Mouse (Mus musculus) embryonic facial prominence, embryonic 14.5 days (tissue): ENCODE results near the gene Pde3b. TPM values are rescaled to one million over a fixed set of nuclear protein-coding genes. Genes with fewer than 3 reads are reported as not detected.

ENCODE experiments used
- ATAC-seq: fragments of 200-750 bp; cut with Nextera tagmentation; 2 replicates; pipeline ENCODE4 v1.8.0; 2017; ENCODE audit warnings: low read depth, moderate number of reproducible peaks, moderate TSS enrichment
- DNase-seq: peaks from one replicate; pipeline ENCODE4 v3.0.0-alpha.2; 2015; ENCODE audit warnings: low spot score
- H3K27ac ChIP-seq: fragments of 300-500 bp; sonication (generic); replicated peaks from 2 replicates; pipeline ENCODE4 v1.5.1; 2014; ENCODE audit warnings: low read depth, mild to moderate bottlenecking, low read length, moderate library complexity
- H3K27me3 ChIP-seq: fragments of 300-500 bp; sonication (generic); replicated peaks from 2 replicates; pipeline ENCODE4 v1.6.1; 2014; ENCODE audit warnings: low read length; ENCODE audit not compliant: control insufficient read depth, insufficient read depth
- H3K36me3 ChIP-seq: fragments of 300-500 bp; sonication (generic); 2 replicates; pipeline ENCODE4 v1.6.1; 2014; ENCODE audit warnings: low read length, mixed read lengths; ENCODE audit not compliant: control insufficient read depth, insufficient read depth
- H3K4me1 ChIP-seq: fragments of 300-500 bp; sonication (generic); 2 replicates; pipeline ENCODE4 v1.6.1; 2014; ENCODE audit warnings: antibody characterized with exemption, low read length; ENCODE audit not compliant: control insufficient read depth, insufficient read depth
- H3K4me2 ChIP-seq: fragments of 300-500 bp; sonication (generic); 2 replicates; pipeline ENCODE4 v1.6.1; 2014; ENCODE audit warnings: low read depth, mild to moderate bottlenecking, low read length, moderate library complexity, mixed read lengths
- H3K4me3 ChIP-seq: fragments of 300-500 bp; sonication (generic); 2 replicates; pipeline ENCODE4 v1.5.1; 2014; ENCODE audit warnings: low read depth, mild to moderate bottlenecking, low read length
- H3K9ac ChIP-seq: fragments of 300-500 bp; sonication (generic); 2 replicates; pipeline ENCODE4 v1.6.1; 2014; ENCODE audit warnings: low read depth, mild to moderate bottlenecking, low read length, moderate library complexity, mixed read lengths
- H3K9me3 ChIP-seq: fragments of 300-500 bp; sonication (generic); 2 replicates; pipeline ENCODE4 v1.6.1; 2016; ENCODE audit warnings: low read length; ENCODE audit not compliant: control insufficient read depth
- WGBS: fragments of 180-500 bp; shearing (Covaris S2); extraction: QIAGEN DNeasy Blood & Tissue Kit; methylation state at CpG from one replicate; pipeline ENCODE4 v1.1.7; 2014; 5-methylcytosine and 5-hydroxymethylcytosine counted together
- polyA plus RNA-seq: library from polyadenylated mRNA; unstranded; fragments of >200 nt; fragmentation: Nextera tagmentation; extraction: Ambion mirVana; gene quantifications from 2 replicates; pipeline ENCODE4 v1.2.1, GENCODE M21; 2014

The Pde3b gene
- polyA plus RNA-seq, 1 experiment from 2014 or later = 7.2 TPM

GRCm38 (mm10) chr7:114466358-114466757 lies 51.3 kb downstream of the Pde3b start:
- 79% methylated on average over 3 of the region's 3 CpGs for WGBS
- no peaks in the 10 kb centered on the region for H3K4me1 ChIP-seq
- no peak for ATAC-seq

GRCm38 (mm10) chr7:114472471-114472870 lies 57.4 kb downstream of the Pde3b start:
- no peaks in the 10 kb centered on the region for H3K36me3 ChIP-seq
- no peak overlapping the region for H3K4me3 ChIP-seq
- H3K4me2 ChIP-seq = no peak overlapping the region
- H3K9ac ChIP-seq = no peak overlapping the region
- H3K27me3 ChIP-seq = no peaks in the 10 kb centered on the region
- H3K9me3 ChIP-seq = no peaks in the 10 kb centered on the region
- WGBS = 73% methylated on average over 2 of the region's 2 CpGs
- DNase-seq (no peak), ATAC-seq (no peak)
- no peaks in the 10 kb centered on the region for H3K4me1 ChIP-seq
- no peak overlapping the region for H3K27ac ChIP-seq

More at GRCm38 (mm10) chr7:114466358-114466757, 51.3 kb downstream of the Pde3b start:
- Histone ChIP-seq H3K36me3 (no peaks in the 10 kb centered on the region), H3K27ac (no peak overlapping the region), H3K27me3 (no peaks in the 10 kb centered on the region), H3K9ac (no peak overlapping the region), H3K4me3 (no peak overlapping the region), H3K9me3 (no peaks in the 10 kb centered on the region), H3K4me2 (no peak overlapping the region)
- no peak for DNase-seq

DNA sequence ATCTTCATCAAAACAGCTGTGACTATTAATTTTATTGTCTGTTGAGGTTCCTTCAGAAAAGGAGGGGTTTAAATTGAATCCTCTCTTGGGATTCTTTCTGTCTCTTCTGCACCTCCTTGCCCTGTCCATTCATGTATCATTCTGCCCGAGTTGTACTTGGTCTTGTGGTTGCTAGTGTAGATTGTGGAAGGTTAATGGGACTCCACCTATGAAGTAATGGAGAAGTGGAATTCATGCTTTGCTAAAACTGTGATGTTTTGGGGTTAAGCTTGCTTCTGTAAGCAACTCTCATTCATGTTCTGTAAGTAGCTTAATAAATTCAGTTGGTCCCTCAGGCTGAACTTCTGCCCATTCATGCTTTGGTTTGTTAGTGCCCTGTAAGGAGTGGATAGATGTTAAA lies 59.8 kb downstream of the Pde3b start:
- Histone ChIP-seq H3K36me3 (no peaks in the 10 kb centered on the region), H3K9ac (no peak overlapping the region), H3K4me1 (no peaks in the 10 kb centered on the region), H3K4me3 (no peak overlapping the region), H3K9me3 (no peaks in the 10 kb centered on the region), H3K27me3 (no peaks in the 10 kb centered on the region), H3K4me2 (no peak overlapping the region), H3K27ac (no peak overlapping the region)
- ATAC-seq (no peak), DNase-seq (no peak)
- WGBS = 73% methylated on average over 1 of the region's 1 CpGs

DNA sequence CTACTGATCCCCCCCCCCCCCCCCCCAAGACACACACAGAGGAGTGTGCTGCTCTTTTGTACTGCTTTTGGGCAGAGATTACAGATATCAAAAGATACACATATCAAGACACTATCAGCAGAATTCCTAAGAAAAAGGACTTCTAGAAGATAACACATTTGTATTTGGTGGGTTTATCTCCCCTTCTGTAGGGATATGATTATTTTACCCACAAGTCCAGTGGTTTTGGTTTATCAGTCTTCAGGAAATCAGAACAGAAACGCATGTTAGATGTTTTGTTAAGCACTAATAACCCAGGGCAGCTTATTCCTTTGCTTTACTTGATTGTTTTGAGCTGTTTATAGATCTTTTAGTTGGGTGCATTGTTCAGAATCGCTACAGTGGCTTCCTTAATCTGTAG lies 62.8 kb downstream of the Pde3b start:
- ATAC-seq (no peak), DNase-seq (no peak)
- Histone ChIP-seq H3K9me3 (no peaks in the 10 kb centered on the region), H3K4me3 (no peak overlapping the region), H3K9ac (no peak overlapping the region), H3K27ac (no peak overlapping the region), H3K4me2 (no peak overlapping the region), H3K36me3 (no peaks in the 10 kb centered on the region), H3K4me1 (no peaks in the 10 kb centered on the region), H3K27me3 (no peaks in the 10 kb centered on the region)
- 88% methylated on average over 2 of the region's 2 CpGs for WGBS

DNA sequence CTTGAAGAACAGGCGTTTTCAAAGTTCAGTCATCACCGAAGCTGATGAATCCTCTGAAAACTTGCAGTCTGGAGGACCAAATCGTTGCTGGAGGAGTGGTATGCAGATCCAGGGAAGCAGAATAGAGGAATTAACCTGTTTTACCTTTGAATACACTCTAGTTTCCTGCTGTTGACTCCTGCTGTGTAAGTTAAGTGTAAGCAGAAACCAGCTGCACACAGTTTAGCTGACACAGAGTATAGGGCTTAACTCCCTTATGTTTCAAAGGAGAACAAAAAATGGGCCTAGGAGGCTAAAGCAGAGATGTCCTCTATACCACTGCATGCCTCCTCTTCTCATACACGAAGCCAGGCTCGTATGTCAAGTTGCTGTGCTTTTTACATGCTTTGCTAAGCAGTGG lies 63.8 kb downstream of the Pde3b start:
- Histone ChIP-seq H3K4me3 (no peak overlapping the region), H3K9me3 (no peaks in the 10 kb centered on the region), H3K36me3 (no peaks in the 10 kb centered on the region), H3K27me3 (no peaks in the 10 kb centered on the region), H3K9ac (no peak overlapping the region), H3K27ac (no peak overlapping the region), H3K4me2 (no peak overlapping the region), H3K4me1 (no peaks in the 10 kb centered on the region)
- ATAC-seq = no peak
- DNase-seq = no peak
- 40% methylated on average over 5 of the region's 5 CpGs for WGBS

- no peaks in the 10 kb centered on the region for H3K9me3 ChIP-seq
- H3K27me3 ChIP-seq = no peaks in the 10 kb centered on the region
- no peak overlapping the region for H3K9ac ChIP-seq
- no peak overlapping the region for H3K27ac ChIP-seq
- no peak overlapping the region for H3K4me2 ChIP-seq
- 57% methylated on average over 4 of the region's 4 CpGs for WGBS
- H3K4me3 ChIP-seq = no peak overlapping the region
- no peaks in the 10 kb centered on the region for H3K4me1 ChIP-seq
- DNase-seq (peak; percentile 61), ATAC-seq (no peak)
- H3K36me3 ChIP-seq = no peaks in the 10 kb centered on the region
These were observed 64.7 kb downstream of the Pde3b start for GRCm38 (mm10) chr7:114479779-114480178.

GRCm38 (mm10) chr7:114480196-114480989 lies 65.3 kb downstream of the Pde3b start:
- H3K4me1 ChIP-seq = no peaks in the 10 kb centered on the region
- no peak for ATAC-seq
- WGBS = 72% methylated on average over 6 of the region's 6 CpGs
- H3K27me3 ChIP-seq = no peaks in the 10 kb centered on the region
- no peak overlapping the region for H3K4me2 ChIP-seq
- no peaks in the 10 kb centered on the region for H3K36me3 ChIP-seq
- DNase-seq = no peak
- H3K9me3 ChIP-seq = no peaks in the 10 kb centered on the region
- no peak overlapping the region for H3K27ac ChIP-seq
- no peak overlapping the region for H3K4me3 ChIP-seq
- no peak overlapping the region for H3K9ac ChIP-seq

GRCm38 (mm10) chr7:114481008-114481407 lies 65.9 kb downstream of the Pde3b start:
- Histone ChIP-seq H3K27ac (no peak overlapping the region), H3K4me2 (no peak overlapping the region), H3K9ac (no peak overlapping the region), H3K9me3 (no peaks in the 10 kb centered on the region), H3K4me3 (no peak overlapping the region), H3K36me3 (no peaks in the 10 kb centered on the region), H3K4me1 (no peaks in the 10 kb centered on the region), H3K27me3 (no peaks in the 10 kb centered on the region)
- DNase-seq (no peak), ATAC-seq (no peak)
- 66% methylated on average over 1 of the region's 1 CpGs for WGBS

DNA sequence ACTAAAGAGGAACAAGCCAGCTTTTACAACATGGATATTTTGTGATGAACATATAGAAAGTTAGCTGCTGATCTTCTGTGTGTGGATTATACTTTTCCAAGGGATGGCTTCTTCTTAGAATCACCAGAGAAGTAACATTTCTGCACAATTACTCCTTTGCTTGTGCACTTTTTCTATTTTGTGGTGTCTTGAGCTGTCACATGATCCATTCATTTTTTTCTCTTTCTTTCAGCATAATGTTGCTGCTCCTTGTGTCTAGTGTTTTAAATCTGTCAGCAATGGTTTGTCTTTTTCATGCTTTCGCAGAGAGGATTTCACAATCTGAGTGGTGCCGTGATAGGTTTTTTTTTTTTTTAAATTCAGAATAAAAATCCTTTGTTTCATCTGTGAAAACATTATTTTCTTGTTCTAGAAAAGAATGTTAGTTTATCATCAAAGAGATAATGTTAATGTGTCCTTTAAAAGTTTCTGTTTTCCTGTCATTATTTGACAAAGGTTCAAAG lies 66.4 kb downstream of the Pde3b start:
- Histone ChIP-seq H3K4me3 (no peak overlapping the region), H3K4me1 (no peaks in the 10 kb centered on the region), H3K9ac (no peak overlapping the region), H3K27me3 (no peaks in the 10 kb centered on the region), H3K9me3 (no peaks in the 10 kb centered on the region), H3K4me2 (no peak overlapping the region), H3K36me3 (no peaks in the 10 kb centered on the region), H3K27ac (no peak overlapping the region)
- ATAC-seq = no peak
- WGBS = 77% methylated on average over 2 of the region's 2 CpGs
- DNase-seq = no peak
